Comparison of ENCODE assay signal across 10 mouse cellular contexts in genomic region chr12:55536537-55537135, GRCm38 (mm10). TPM values are rescaled to one million over a fixed set of nuclear protein-coding genes. Genes with fewer than 3 reads are reported as not detected.
A peak's percentile ranks its signal among the peaks of the same experiment; 100 is the strongest.
DNase-seq lines count a peak whose midpoint lies in the region; ATAC-seq and TF ChIP-seq lines count a peak whose summit lies in the region.
"Had no signal": no experiment of that assay in that cellular context is flagged by ENCODE, and none has a peak within 500 bp of the region (broad histone marks: within the 10 kb centered on the region; RNA-seq: fewer than 3 reads in every experiment).

No protein-coding gene starts in this region.

- H3K36me3 ChIP-seq in hindbrain, postnatal 0 days (ENCODE audit: insufficient read depth, low read length): no peaks in the 10 kb centered on the region
- H3K36me3 ChIP-seq in heart, embryonic 10.5 days: no peaks in the 10 kb centered on the region

- 6% methylated on average over 14 of the region's 14 CpGs for WGBS in hindbrain, postnatal 0 days
- 6% methylated on average over 14 of the region's 14 CpGs for WGBS in heart, embryonic 10.5 days

- intact Hi-C loops in left cerebral cortex, postnatal 4 days (cut with DNase I): no loop called here

- H3K9ac ChIP-seq in hindbrain, postnatal 0 days (replicated peaks; ENCODE audit: low read length): no peak overlapping the region

- H3K4me3 ChIP-seq in hindbrain, postnatal 0 days (ENCODE audit: low read length): no peak overlapping the region
- H3K4me3 ChIP-seq in heart, embryonic 10.5 days: no peak overlapping the region
- H3K4me3 ChIP-seq: left cerebral cortex, adult 2 months had no signal

- H3K27me3 ChIP-seq in hindbrain, postnatal 0 days (ENCODE audit: insufficient read depth, low read length): no peaks in the 10 kb centered on the region
- peaks cover 6% of the 10 kb centered on the region; the same call in 1 of the 2 replicates for H3K27me3 ChIP-seq in heart, embryonic 10.5 days (ENCODE audit: insufficient read depth, poor library complexity, severe bottlenecking)

- H3K9me3 ChIP-seq in hindbrain, postnatal 0 days (ENCODE audit: low read length): no peaks in the 10 kb centered on the region
- H3K9me3 ChIP-seq in heart, embryonic 10.5 days: no peaks in the 10 kb centered on the region

- H3K4me1 ChIP-seq in hindbrain, postnatal 0 days (ENCODE audit: insufficient read depth, low read length): 0 out of 2 replicates have a peak, but pooled peaks cover 4% of the 10 kb centered on the region
- no peaks in the 10 kb centered on the region for H3K4me1 ChIP-seq in heart, embryonic 10.5 days

- DNase-seq in left cerebral cortex, postnatal 4 days: peak; percentile 37
- DNase-seq in left cerebral cortex, adult 11 months (ENCODE audit: low spot score): no peak
- DNase-seq in embryo, embryonic 9.5 days (ENCODE audit: extremely low spot score): peak; percentile 53
- DNase-seq in hindbrain, postnatal 0 days (ENCODE audit: low spot score): peak; percentile 62
- DNase-seq in retina, adult 2 months (ENCODE audit: low read depth, low spot score): peak; percentile 47
- no peak for DNase-seq in heart, embryonic 10.5 days (ENCODE audit: low spot score)
- DNase-seq in urinary bladder, adult 18-20 months (ENCODE audit: low spot score in 2 of 2): no peak
- no peak for DNase-seq in right cerebral cortex, adult 18-20 months
- DNase-seq: thymus, postnatal 14 days had no signal

- H3K27ac ChIP-seq in hindbrain, postnatal 0 days: no peak overlapping the region
- H3K27ac ChIP-seq in heart, embryonic 10.5 days: no peak overlapping the region
- H3K27ac ChIP-seq: left cerebral cortex, adult 2 months had no signal

- TF ChIP-seq CTCF in hindbrain, postnatal 0 days (IDR thresholded peaks at IDR 0.05; ENCODE audit: low read depth): no peak

- peak overlapping the region; percentile 35 for H3K4me2 ChIP-seq in hindbrain, postnatal 0 days (ENCODE audit: low read depth, low read length)

- peak; percentile 79 for ATAC-seq in hindbrain, postnatal 0 days

RNA-seq across cellular contexts. Expression of gene Aldoart2, which starts 28.4 kb away (rescaled TPM):
- total RNA-seq in left cerebral cortex, postnatal 4 days (2021): not detected
- total RNA-seq in hindbrain, postnatal 0 days (2014; rRNA removed): 0.10 TPM in 1 of 2 replicates, not detected in the other
- 0.16 and 0.20 TPM in 2 replicates for polyA plus RNA-seq in hindbrain, postnatal 0 days (2015; fragmentation: Nextera tagmentation; extraction: Ambion mirVana)
- 0.09 TPM in 1 of 2 replicates, not detected in the other for polyA plus RNA-seq in heart, embryonic 10.5 days (2016; fragmentation: Nextera tagmentation; extraction: Ambion mirVana)
- total RNA-seq: left cerebral cortex, adult 2 months had no signal

RNA-seq across cellular contexts. Expression of gene Nfkbia, which starts 44.2 kb away (rescaled TPM):
- total RNA-seq in left cerebral cortex, postnatal 4 days (2021): 10 to 100 TPM; 26.8 to 33.6 TPM
- 52.4 and 79.0 TPM in 2 replicates for total RNA-seq in hindbrain, postnatal 0 days (2014; rRNA removed)
- polyA plus RNA-seq in hindbrain, postnatal 0 days (2015; fragmentation: Nextera tagmentation; extraction: Ambion mirVana): 81.5 and 86.6 TPM in 2 replicates
- 36.8 and 44.2 TPM in 2 replicates for polyA plus RNA-seq in heart, embryonic 10.5 days (2016; fragmentation: Nextera tagmentation; extraction: Ambion mirVana)

Comparison
In these comparisons a context has a peak if more than half of its experiments do, and no peak if none do; other contexts are left out.
1. DNase-seq: peak in left cerebral cortex, postnatal 4 days (single experiment), embryo, embryonic 9.5 days (single experiment), hindbrain, postnatal 0 days (single experiment) and retina, adult 2 months (single experiment); none in left cerebral cortex, adult 11 months (single experiment), heart, embryonic 10.5 days (single experiment), urinary bladder, adult 18-20 months (0 of 2) and right cerebral cortex, adult 18-20 months (single experiment).